Mouse (Mus musculus) layer of hippocampus, adult 9-10 months (tissue): ENCODE data around the gene Muc20.

ENCODE experiments used
- DNase-seq: peaks from one replicate; pipeline ENCODE4 v3.0.0; 2022; ENCODE audit warnings: low spot score

Gene Muc20

GRCm38 (mm10) chr16:32796676-32797425 is 384 bp downstream of the Muc20 start:
- no peak for DNase-seq

GRCm38 (mm10) chr16:32795177-32795576 is 2.1 kb downstream of the Muc20 start:
- DNase-seq, result no peak

GRCm38 (mm10) chr16:32790056-32790455 is 7.2 kb downstream of the Muc20 start:
- no peak for DNase-seq

GRCm38 (mm10) chr16:32784840-32785239 is 12.4 kb downstream of the Muc20 start:
- DNase-seq, result no peak

- DNase-seq, result no peak
Observed at GRCm38 (mm10) chr16:32783324-32784062, 13.7 kb downstream of the Muc20 start.

- DNase-seq, result no peak
Observed at GRCm38 (mm10) chr16:32778956-32779355, 18.3 kb downstream of the Muc20 start.

- DNase-seq, result no peak
Observed at GRCm38 (mm10) chr16:32776676-32777075, 20.6 kb downstream of the Muc20 start.

GRCm38 (mm10) chr16:32766904-32767303 is 30.3 kb downstream of the Muc20 start:
- no peak for DNase-seq

GRCm38 (mm10) chr16:32764961-32765360 is 32.3 kb downstream of the Muc20 start:
- DNase-seq, result no peak

- DNase-seq, result no peak
Observed at GRCm38 (mm10) chr16:32764550-32764949, 32.7 kb downstream of the Muc20 start.

GRCm38 (mm10) chr16:32750242-32751127 is 46.8 kb downstream of the Muc20 start:
- DNase-seq, result no peak

- no peak for DNase-seq
Observed at GRCm38 (mm10) chr16:32745852-32746251, 51.4 kb downstream of the Muc20 start.

GRCm38 (mm10) chr16:32742712-32743111 is 54.5 kb downstream of the Muc20 start:
- DNase-seq, result no peak

GRCm38 (mm10) chr16:32741366-32741765 is 55.9 kb downstream of the Muc20 start:
- DNase-seq, result no peak

GRCm38 (mm10) chr16:32740003-32740663 is 57.1 kb downstream of the Muc20 start:
- DNase-seq, result no peak

- no peak for DNase-seq
Observed at GRCm38 (mm10) chr16:32736022-32736421, 61.2 kb downstream of the Muc20 start.

- DNase-seq, result no peak
Observed at GRCm38 (mm10) chr16:32735586-32735985, 61.6 kb downstream of the Muc20 start, which contains the start of gene Muc4. Muc4 (plus strand) TSS chr16:32735886.

- no peak for DNase-seq
Observed at GRCm38 (mm10) chr16:32733213-32733612, 64.0 kb downstream of the Muc20 start.

- DNase-seq, result no peak
Observed at GRCm38 (mm10) chr16:32728730-32729129, 68.5 kb downstream of the Muc20 start.

- no peak for DNase-seq
Observed at GRCm38 (mm10) chr16:32728240-32728639, 69.0 kb downstream of the Muc20 start.
